Mouse (Mus musculus): ENCODE measurements around the gene Pdcl2. TPM values are rescaled to one million over a fixed set of nuclear protein-coding genes. Genes with fewer than 3 reads are reported as not detected.

Pdcl2 gene
- not detected in 2 replicates for polyA plus RNA-seq (2015; fragmentation: Nextera tagmentation; extraction: Ambion mirVana)

- no peaks in the 10 kb centered on the region for H3K9me3 ChIP-seq (replicated peaks)
- no peaks in the 10 kb centered on the region for H3K36me3 ChIP-seq (replicated peaks)
- H3K4me3 ChIP-seq (replicated peaks) = no peak within 1 kb of the TSS
- no peak within 1 kb of the TSS for H3K4me2 ChIP-seq
- H3K27me3 ChIP-seq = no peaks in the 10 kb centered on the region
- ATAC-seq (ENCODE audit: insufficient read depth) = no peak
- no peaks in the 10 kb centered on the region for H3K4me1 ChIP-seq (replicated peaks)
- 79% methylated on average over 7 of the region's 7 CpGs for WGBS (ENCODE audit: insufficient replicate concordance)
- H3K27ac ChIP-seq (replicated peaks) = no peak within 1 kb of the TSS
- H3K9ac ChIP-seq = no peak within 1 kb of the TSS
Observed at GRCm38 (mm10) chr5:76330953-76331352, at the start of gene Pdcl2. TSS of gene Pdcl2 (minus strand) at chr5:76331156.

- no peaks in the 10 kb centered on the region for H3K4me1 ChIP-seq (replicated peaks)
- 44% methylated on average over 3 of the region's 3 CpGs for whole genome bisulfite sequencing (ENCODE audit: insufficient replicate concordance)
- no peaks in the 10 kb centered on the region for H3K9me3 ChIP-seq (replicated peaks)
- no peak for ATAC-seq (ENCODE audit: insufficient read depth)
- H3K9ac ChIP-seq = no peak overlapping the region
- H3K36me3 ChIP-seq (replicated peaks) = no peaks in the 10 kb centered on the region
- H3K27ac ChIP-seq (replicated peaks) = no peak overlapping the region
- H3K4me3 ChIP-seq (replicated peaks) = no peak overlapping the region
- H3K4me2 ChIP-seq = no peak overlapping the region
- H3K27me3 ChIP-seq = no peaks in the 10 kb centered on the region
Observed at GRCm38 (mm10) chr5:76379216-76379615, 48.3 kb upstream of the Pdcl2 start.

- no peak overlapping the region for H3K4me2 ChIP-seq
- no peak overlapping the region for H3K4me3 ChIP-seq (replicated peaks)
- no peaks in the 10 kb centered on the region for H3K36me3 ChIP-seq (replicated peaks)
- no peaks in the 10 kb centered on the region for H3K9me3 ChIP-seq (replicated peaks)
- H3K27ac ChIP-seq (replicated peaks) = no peak overlapping the region
- peaks cover 11% of the 10 kb centered on the region for H3K27me3 ChIP-seq
- no peak for ATAC-seq (ENCODE audit: insufficient read depth)
- no peak overlapping the region for H3K9ac ChIP-seq
- 48% methylated on average over 8 of the region's 8 CpGs for WGBS (ENCODE audit: insufficient replicate concordance)
- no peaks in the 10 kb centered on the region for H3K4me1 ChIP-seq (replicated peaks)
Observed at GRCm38 (mm10) chr5:76369215-76369840, 38.4 kb upstream of the Pdcl2 start.

- no peak for ATAC-seq (ENCODE audit: insufficient read depth)
- H3K27me3 ChIP-seq = peaks cover 38% of the 10 kb centered on the region
- no peaks in the 10 kb centered on the region for H3K36me3 ChIP-seq (replicated peaks)
- WGBS (ENCODE audit: insufficient replicate concordance) = 42% methylated on average over 5 of the region's 5 CpGs
- H3K9me3 ChIP-seq (replicated peaks) = no peaks in the 10 kb centered on the region
- H3K27ac ChIP-seq (replicated peaks) = no peak overlapping the region
- no peak overlapping the region for H3K4me2 ChIP-seq
- H3K4me3 ChIP-seq (replicated peaks) = no peak overlapping the region
- no peak overlapping the region for H3K9ac ChIP-seq
- H3K4me1 ChIP-seq (replicated peaks) = 0 out of 2 replicates have a peak, but pooled peaks cover 4% of the 10 kb centered on the region
Observed at GRCm38 (mm10) chr5:76365406-76365805, 34.5 kb upstream of the Pdcl2 start.

- Histone ChIP-seq H3K27ac (replicated peaks) (no peak within 1 kb of the TSS), H3K4me1 (replicated peaks) (0 out of 2 replicates have a peak, but pooled peaks cover 4% of the 10 kb centered on the region), H3K4me3 (replicated peaks) (no peak within 1 kb of the TSS), H3K27me3 (peaks cover 39% of the 10 kb centered on the region), H3K9ac (no peak within 1 kb of the TSS), H3K4me2 (peak within 1 kb of the TSS; percentile 13; the same call in 1 of the 2 replicates), H3K9me3 (replicated peaks) (no peaks in the 10 kb centered on the region), H3K36me3 (replicated peaks) (no peaks in the 10 kb centered on the region)
- ATAC-seq (ENCODE audit: insufficient read depth) = no peak
- WGBS (ENCODE audit: insufficient replicate concordance) = 6% methylated on average over 35 of the region's 35 CpGs
Observed at GRCm38 (mm10) chr5:76363453-76364104, 32.6 kb upstream of the Pdcl2 start, which contains the start of gene Nmu. TSS of gene Nmu (minus strand) at chr5:76363788.

GRCm38 (mm10) chr5:76360786-76361185 lies 29.8 kb upstream of the Pdcl2 start:
- Histone ChIP-seq H3K27ac (replicated peaks) (no peak overlapping the region), H3K9ac (no peak overlapping the region), H3K4me2 (no peak overlapping the region), H3K27me3 (peaks cover 39% of the 10 kb centered on the region), H3K4me3 (replicated peaks) (no peak overlapping the region), H3K4me1 (replicated peaks) (0 out of 2 replicates have a peak, but pooled peaks cover 4% of the 10 kb centered on the region), H3K9me3 (replicated peaks) (no peaks in the 10 kb centered on the region), H3K36me3 (replicated peaks) (no peaks in the 10 kb centered on the region)
- ATAC-seq (ENCODE audit: insufficient read depth) = no peak
- WGBS (ENCODE audit: insufficient replicate concordance) = 59% methylated on average over 4 of the region's 4 CpGs

GRCm38 (mm10) chr5:76360057-76360456 lies 29.1 kb upstream of the Pdcl2 start:
- Histone ChIP-seq H3K4me2 (no peak overlapping the region), H3K9me3 (replicated peaks) (no peaks in the 10 kb centered on the region), H3K27me3 (peaks cover 33% of the 10 kb centered on the region), H3K36me3 (replicated peaks) (no peaks in the 10 kb centered on the region), H3K9ac (no peak overlapping the region), H3K4me3 (replicated peaks) (no peak overlapping the region), H3K27ac (replicated peaks) (no peak overlapping the region), H3K4me1 (replicated peaks) (0 out of 2 replicates have a peak, but pooled peaks cover 4% of the 10 kb centered on the region)
- 41% methylated on average over 1 of the region's 1 CpGs for WGBS (ENCODE audit: insufficient replicate concordance)
- no peak for ATAC-seq (ENCODE audit: insufficient read depth)

- Histone ChIP-seq H3K4me1 (replicated peaks) (no peaks in the 10 kb centered on the region), H3K9ac (no peak overlapping the region), H3K4me3 (replicated peaks) (no peak overlapping the region), H3K27ac (replicated peaks) (no peak overlapping the region), H3K27me3 (no peaks in the 10 kb centered on the region), H3K36me3 (replicated peaks) (no peaks in the 10 kb centered on the region), H3K4me2 (no peak overlapping the region), H3K9me3 (replicated peaks) (no peaks in the 10 kb centered on the region)
- no peak for ATAC-seq (ENCODE audit: insufficient read depth)
- WGBS (ENCODE audit: insufficient replicate concordance) = 48% methylated on average over 7 of the region's 7 CpGs
Observed at GRCm38 (mm10) chr5:76351953-76352611, 21.1 kb upstream of the Pdcl2 start.

- no peak overlapping the region for H3K27ac ChIP-seq (replicated peaks)
- ATAC-seq (ENCODE audit: insufficient read depth) = no peak
- H3K4me1 ChIP-seq (replicated peaks) = no peaks in the 10 kb centered on the region
- H3K4me3 ChIP-seq (replicated peaks) = no peak overlapping the region
- H3K4me2 ChIP-seq = no peak overlapping the region
- no peaks in the 10 kb centered on the region for H3K36me3 ChIP-seq (replicated peaks)
- no peak overlapping the region for H3K9ac ChIP-seq
- no peaks in the 10 kb centered on the region for H3K9me3 ChIP-seq (replicated peaks)
- no peaks in the 10 kb centered on the region for H3K27me3 ChIP-seq
- WGBS (ENCODE audit: insufficient replicate concordance) = 61% methylated on average over 5 of the region's 5 CpGs
Observed at GRCm38 (mm10) chr5:76351537-76351936, 20.6 kb upstream of the Pdcl2 start.

- Histone ChIP-seq H3K36me3 (replicated peaks) (no peaks in the 10 kb centered on the region), H3K9me3 (replicated peaks) (no peaks in the 10 kb centered on the region), H3K9ac (no peak overlapping the region), H3K27me3 (no peaks in the 10 kb centered on the region), H3K4me2 (no peak overlapping the region), H3K4me1 (replicated peaks) (no peaks in the 10 kb centered on the region), H3K4me3 (replicated peaks) (no peak overlapping the region), H3K27ac (replicated peaks) (no peak overlapping the region)
- ATAC-seq (ENCODE audit: insufficient read depth) = no peak
- WGBS (ENCODE audit: insufficient replicate concordance) = 31% methylated on average over 2 of the region's 2 CpGs
Observed at GRCm38 (mm10) chr5:76346137-76346536, 15.2 kb upstream of the Pdcl2 start.

GRCm38 (mm10) chr5:76340931-76341330 lies 10.0 kb upstream of the Pdcl2 start:
- Histone ChIP-seq H3K9me3 (replicated peaks) (no peaks in the 10 kb centered on the region), H3K4me2 (no peak overlapping the region), H3K4me1 (replicated peaks) (no peaks in the 10 kb centered on the region), H3K27me3 (no peaks in the 10 kb centered on the region), H3K36me3 (replicated peaks) (no peaks in the 10 kb centered on the region), H3K27ac (replicated peaks) (no peak overlapping the region), H3K9ac (no peak overlapping the region), H3K4me3 (replicated peaks) (no peak overlapping the region)
- WGBS (ENCODE audit: insufficient replicate concordance) = 62% methylated on average over 2 of the region's 2 CpGs
- no peak for ATAC-seq (ENCODE audit: insufficient read depth)
